Mouse (Mus musculus): ENCODE data around the gene Nacc2. TPM values are rescaled to one million over a fixed set of nuclear protein-coding genes. Genes with fewer than 3 reads are reported as not detected.

Gene Nacc2
- total RNA-seq, 2 experiments from 2014 or later, result 18.2 to 23.7 TPM

Other genes with a start within 250 kb of the Nacc2 start
- gene Camsap1, start 139.9 kb downstream of the Nacc2 start, total RNA-seq (2021), result 10 to 100 TPM; 25.7 to 42.1 TPM
- gene Ubac1, start 101.5 kb downstream of the Nacc2 start, total RNA-seq (2021), result 100 to 1,000 TPM; 224 to 227 TPM
- gene Lhx3, start 85.1 kb upstream of the Nacc2 start, total RNA-seq (2021), result not detected
- 1 to 10 TPM; 3.1 to 4.0 TPM for gene Qsox2, start 114.3 kb upstream of the Nacc2 start, total RNA-seq (2021)
- gene Ccdc187, start 171.3 kb upstream of the Nacc2 start, total RNA-seq (2021), result under 1 TPM in 1 of 2 experiments, not detected in 1; 0.03 TPM
- 1 to 10 TPM; 3.1 TPM for gene Gpsm1, start 192.3 kb upstream of the Nacc2 start, total RNA-seq (2021)
- 10 to 100 TPM; 18.3 to 18.7 TPM for gene Dnlz, start 228.9 kb upstream of the Nacc2 start, total RNA-seq (2021)
- under 1 TPM; 0.46 to 0.56 TPM for gene Card9, start 237.7 kb upstream of the Nacc2 start, total RNA-seq (2021)

Data from gastrocnemius, postnatal 25 days (tissue).